Mouse (Mus musculus): ENCODE results near the gene Gsta4.
"Not testable (repeated sequence)": the region's sequence is repeated elsewhere in the genome, so short reads cannot be mapped to it uniquely, and the experiment has no call there.

Gene Gsta4

DNA sequence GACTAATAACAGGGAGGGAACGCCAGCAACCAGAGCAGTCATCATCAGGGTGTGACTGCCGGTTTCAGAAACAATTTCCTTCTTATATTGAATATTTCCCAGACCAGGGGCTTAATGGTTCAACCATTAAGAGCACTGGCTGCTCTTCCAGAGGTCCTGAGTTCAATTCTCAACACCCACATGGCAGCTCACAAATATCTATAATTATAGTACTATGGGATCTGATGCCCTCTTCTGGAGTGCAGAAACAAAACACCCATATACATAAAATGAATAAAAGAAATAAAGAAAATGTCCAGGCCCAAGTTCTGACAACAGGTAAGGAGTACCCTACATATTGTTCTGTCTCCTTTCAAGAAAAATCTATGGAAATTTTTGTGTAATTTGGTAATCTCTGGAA is 3.5 kb upstream of the Gsta4 start:
- DNase-seq (ENCODE audit: low spot score): no peak

DNA sequence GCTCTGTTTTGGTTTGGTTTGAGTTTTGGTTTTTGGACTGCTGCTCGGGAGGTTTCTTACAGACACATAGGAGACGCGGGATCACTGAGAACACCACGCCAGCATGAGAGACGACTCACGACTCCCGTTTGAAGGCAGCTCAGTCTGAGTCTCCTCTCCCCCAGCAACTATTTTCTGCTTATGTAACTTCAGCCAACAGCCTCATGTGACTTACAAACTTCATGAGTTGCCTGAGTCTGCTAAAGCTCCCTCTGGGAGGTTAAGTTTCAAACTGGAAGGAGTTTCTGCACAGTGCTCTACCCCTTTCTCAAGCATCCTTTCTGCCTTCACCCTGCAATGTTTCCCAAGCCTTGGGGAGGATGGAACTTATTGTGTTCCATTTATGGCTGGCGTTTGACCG is 3.1 kb downstream of the Gsta4 start:
- DNase-seq (ENCODE audit: low spot score): no peak

DNA sequence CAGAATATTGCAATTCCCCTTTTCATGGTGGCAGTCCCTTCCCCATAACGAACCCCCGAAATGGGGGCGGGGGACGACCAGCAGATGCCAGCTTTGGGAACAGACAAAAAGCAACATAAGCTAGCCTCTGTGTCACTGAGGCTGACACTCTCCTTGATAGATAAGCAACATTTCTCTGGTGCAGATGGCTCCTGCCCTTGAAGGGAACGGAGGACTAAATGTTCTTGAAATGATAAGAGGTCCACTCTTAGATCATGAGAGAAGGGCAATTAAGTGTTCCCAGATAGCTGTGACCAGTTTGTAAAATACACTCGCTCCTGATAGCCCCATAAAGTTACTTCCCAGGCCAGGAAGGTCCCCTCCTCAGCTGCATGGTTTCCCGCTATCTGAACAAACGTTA is 6.3 kb downstream of the Gsta4 start:
- DNase-seq (ENCODE audit: low spot score): no peak

DNA sequence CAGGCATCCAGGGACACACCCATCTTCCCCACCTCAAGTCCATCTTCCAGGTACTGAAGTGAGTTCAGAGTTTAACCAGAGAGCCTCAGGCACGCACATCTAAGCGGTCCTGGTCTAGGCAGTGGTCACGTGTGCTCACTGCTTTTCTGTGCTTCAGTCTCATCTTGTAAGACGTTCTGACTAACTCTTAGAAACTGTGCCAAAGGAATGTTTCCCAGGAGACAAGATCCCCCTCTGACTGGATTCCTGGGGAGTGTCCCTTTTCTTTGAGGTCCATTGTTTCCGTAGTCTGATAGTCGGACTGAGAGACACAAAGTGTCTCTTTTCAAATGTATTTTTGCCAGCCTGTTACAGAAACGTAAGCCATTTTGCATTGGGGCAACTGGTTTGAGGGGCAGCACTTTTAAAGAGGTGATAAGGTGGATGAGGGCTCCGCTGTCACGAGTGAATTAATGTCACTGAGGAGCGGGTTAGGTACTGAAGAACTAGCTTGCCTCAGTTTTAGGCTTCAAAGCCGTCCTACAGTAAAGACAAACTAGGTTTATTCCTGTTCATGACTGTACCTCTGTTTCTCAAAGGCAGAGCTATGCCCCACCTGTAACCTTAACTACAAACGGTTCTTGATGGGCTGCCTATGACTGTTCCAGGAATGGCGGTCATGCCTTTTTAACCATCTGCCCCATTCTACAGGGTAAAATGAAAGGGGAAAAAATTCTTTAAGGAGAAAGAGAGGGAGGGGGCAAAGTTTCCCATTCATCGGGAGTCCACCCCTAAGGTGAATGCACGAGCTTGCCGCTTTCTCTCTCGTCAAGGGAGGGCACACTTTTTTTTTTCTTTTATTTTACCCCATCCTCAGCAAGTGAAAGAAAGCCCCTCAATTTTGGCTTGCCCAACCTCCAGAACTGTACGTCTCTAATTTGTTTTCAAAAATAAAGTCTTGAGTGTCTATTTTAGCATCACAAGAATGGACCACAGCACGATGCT is 8.4 kb downstream of the Gsta4 start:
- no peak for DNase-seq (ENCODE audit: low spot score)

DNA sequence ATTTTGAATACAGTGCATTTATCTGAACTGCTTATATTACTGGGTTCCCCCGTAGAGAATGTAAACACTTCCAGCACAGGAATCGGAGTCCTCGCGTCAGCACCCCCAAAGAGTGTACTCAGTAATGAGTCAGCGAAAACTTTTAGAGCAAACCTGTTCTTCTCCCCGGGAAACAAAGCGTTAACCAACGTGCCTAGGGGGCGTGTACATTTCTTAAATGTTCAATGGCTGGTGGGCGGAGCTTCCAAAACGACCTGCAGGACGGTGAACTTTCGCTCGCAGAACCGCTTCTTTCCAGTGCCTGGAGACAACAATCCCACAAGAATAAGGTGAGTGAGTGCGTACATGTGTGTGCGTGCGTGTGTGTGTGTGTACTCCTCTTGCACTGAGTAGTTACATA is 9.2 kb downstream of the Gsta4 start:
- no peak for DNase-seq (ENCODE audit: low spot score)

DNA sequence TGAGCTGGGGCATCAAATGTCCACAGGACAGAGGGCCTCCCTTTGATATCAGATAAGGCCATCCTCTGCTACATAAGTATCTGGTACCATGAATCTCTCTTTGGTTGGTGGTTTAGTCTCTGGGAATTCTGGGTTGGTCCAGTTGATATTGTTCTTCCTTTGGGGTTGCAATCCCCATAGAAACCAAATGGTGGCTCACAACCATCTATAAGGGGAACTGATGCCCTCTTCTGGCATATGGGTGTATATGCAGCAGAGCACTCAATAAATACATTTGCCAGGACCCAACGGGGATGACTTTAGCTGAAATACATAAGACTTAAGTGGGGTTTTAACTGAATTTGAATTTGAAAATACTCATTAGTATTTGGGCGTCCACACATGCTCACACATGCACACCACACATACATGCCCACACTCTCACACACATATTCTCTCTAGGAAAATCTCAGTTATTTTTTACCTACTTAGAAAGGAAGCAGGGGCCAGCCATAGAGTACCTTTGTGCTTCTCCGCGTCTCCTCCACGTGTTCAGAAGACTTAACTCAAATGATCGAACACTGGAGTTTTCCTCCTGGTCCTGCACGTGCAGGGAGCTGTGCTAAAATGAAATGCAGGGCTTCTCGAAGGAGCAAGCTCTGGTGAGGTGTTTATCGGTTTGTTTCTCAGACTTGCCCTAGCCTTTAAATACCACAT is 11.5 kb downstream of the Gsta4 start:
- DNase-seq (ENCODE audit: low spot score): no peak

DNA sequence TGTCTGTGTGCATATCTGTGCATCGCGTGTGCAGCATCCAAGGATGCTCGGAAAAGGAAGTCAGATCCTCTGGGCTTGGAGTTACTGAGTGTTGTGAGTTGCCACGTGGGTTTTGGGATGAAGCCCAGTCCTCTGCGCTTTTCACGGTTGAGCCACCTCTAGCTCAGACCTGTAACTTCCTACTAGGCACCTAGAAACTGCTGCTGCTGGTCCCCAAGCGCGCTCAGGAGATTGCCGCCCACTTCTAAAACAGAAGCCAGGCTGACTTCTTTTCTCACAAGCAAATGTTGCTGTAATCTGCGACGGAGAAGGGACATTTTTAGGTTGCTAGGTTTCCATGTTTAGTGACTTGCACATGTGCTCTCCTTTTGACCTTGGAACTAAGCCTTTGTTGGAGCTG is 12.5 kb downstream of the Gsta4 start:
- DNase-seq (ENCODE audit: low spot score): no peak

DNA sequence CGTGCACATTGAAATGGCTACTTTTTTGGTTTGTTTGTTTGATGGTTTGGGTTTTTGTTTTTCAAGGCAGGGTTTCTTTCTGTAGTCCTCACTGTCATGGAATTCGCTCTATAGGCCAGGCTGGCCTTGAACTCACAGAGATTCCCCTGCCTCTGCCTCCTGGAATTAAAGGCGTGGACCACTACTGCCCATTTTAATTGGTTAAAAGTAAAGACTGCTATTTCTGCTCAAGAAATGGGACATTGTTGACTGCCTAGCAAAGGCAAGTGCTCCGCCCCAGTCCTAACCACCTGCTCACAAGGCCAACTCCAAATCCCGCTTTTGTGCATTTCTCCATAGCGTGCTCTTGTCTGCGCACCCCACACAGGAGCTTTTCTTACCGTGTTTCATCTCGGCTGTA is 15.2 kb downstream of the Gsta4 start:
- DNase-seq (ENCODE audit: low spot score): no peak

DNA sequence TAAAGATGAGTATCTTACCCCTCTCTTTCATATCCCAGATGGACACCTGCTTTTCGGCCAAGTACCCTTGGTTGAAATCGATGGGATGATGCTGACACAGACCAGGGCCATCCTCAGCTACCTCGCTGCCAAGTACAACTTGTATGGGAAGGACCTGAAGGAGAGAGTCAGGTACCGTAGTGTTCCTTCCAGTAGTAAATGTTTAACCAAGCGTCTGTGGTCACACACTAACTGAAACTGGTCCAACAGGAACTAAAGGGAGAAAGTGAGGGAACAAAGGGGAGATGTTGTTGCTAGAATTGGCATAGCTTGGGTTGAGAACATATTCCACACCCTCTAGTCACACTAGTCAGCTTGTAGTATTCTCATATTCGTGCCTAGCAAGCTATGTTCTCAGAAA is 21.6 kb downstream of the Gsta4 start:
- DNase-seq (ENCODE audit: low spot score): no peak

DNA sequence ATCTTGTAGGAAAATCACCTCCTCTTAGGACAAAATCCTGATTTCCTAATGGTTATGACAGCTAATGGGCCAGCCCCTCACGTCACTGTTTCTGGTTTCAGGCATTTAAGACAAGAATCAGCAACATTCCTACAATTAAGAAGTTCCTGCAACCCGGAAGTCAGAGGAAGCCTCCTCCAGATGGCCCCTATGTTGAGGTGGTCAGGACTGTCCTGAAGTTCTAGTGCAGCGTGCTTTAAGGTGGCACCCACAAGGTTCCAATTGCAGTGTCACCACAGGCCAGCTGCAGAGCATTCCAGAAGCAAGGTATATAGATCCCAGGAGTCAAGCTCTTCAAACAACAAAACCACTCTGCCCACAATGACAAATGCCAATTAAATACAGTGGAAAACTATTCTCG is 26.4 kb downstream of the Gsta4 start:
- DNase-seq (ENCODE audit: low spot score): no peak

DNA sequence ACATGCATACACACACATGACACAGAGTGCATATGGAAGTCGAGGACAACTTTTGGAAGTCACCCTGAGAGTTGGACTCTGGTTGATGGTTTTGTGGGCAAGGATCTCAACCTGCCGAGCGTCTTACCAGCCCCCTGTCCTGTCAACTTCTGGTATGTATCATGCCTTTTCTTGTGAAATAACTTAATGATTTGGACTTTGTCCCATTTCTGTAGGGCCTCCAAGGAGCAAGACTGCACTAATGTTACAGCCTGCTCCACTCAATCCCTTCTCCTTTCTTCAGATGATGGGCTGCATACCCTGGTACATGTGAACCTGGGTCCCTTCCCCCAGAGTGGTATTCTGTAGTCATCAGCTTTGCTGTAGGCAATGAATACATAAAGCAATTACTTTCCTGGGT is 27.5 kb downstream of the Gsta4 start:
- DNase-seq (ENCODE audit: low spot score): no peak

DNA sequence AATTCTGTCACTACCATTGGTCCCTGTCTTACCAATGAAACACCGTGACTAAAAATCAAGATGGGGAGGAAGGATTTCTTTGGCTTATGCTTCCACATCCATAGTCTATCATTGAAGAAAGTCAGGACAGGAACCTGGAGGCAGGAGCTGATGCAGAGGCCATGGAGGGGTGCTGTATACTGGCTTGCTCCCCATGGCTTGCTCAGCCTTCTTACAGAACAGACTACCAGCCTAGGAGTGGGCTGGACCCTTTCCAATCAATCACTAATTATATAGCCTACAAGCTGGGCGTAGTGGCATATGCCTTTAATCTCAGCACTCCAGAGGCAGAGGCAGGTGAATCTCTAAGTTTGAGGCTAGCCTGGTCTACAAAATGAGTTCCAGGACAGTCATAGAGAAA is 28.2 kb downstream of the Gsta4 start:
- DNase-seq (ENCODE audit: low spot score): no peak

DNA sequence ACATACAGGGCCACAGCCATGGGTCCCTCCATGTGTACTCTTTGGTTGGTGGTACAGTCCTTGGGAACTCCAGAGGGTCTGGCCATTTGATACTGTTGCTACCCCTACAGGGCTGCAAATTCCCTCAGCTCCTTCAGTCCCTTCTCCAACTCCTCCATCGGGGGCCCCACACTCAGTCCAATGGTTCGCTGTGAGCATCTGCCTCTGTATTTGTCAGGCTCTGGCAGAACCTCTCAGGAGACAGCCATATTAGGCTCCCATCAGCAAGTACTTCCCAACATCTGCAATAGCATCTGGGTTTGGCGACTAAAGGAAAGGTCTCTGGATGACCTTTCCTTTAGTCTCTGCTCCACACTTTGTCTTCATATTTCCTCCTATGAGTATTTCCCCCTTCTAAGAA is 28.9 kb downstream of the Gsta4 start:
- no peak for DNase-seq (ENCODE audit: low spot score)

DNA sequence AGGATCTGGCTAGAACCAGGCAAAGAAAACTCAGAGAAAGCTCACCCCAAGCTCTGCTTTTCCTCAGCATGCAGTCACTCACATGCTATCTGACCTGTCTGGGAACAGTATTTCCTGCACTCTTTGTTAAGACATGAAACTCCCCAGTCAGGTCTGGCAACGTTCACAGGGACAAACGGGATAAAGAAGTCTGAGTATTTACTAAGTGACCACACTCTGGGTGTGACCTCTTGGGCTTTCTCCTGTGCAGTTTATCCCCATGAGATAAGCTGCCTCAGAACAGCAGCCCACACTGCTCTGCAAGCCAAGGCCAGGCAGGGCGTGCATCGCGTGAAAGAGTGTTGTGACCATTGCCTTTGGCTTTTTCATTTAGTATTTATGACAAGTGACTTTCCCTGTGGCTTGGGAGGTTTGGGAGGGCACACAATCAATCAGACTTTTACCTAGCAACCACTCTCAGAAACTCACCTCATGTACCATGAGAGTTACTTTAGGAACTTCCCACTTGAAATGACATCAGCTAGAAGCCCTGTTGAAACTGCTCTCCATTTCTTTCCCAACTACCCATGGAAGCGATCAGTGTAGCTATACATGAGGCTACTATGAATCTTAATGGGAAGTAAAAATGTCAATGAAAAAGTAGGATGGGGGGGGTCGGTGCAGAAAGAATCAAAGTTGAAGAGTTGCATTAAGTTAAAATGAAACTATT is 29.9 kb downstream of the Gsta4 start:
- DNase-seq (ENCODE audit: low spot score): no peak

DNA sequence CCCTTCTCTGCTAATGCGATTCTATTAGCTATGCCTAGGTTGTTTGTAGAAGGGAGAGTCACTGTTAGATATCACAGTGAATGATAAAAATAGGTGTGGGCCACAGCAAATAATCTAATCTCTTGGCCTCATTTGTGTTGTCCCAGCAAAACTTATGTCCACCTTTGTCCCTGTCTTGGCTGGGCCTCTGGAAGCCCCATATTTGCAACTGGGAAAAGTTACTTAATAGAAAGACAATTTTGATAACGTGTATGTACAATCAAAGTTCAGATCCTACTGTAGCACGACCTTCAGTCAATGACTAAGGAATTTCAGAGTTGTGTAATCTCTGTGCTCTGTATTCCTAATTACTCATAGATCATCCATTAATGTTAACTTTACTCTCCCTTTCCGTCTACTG is 34.5 kb downstream of the Gsta4 start:
- DNase-seq (ENCODE audit: low spot score): no peak

DNA sequence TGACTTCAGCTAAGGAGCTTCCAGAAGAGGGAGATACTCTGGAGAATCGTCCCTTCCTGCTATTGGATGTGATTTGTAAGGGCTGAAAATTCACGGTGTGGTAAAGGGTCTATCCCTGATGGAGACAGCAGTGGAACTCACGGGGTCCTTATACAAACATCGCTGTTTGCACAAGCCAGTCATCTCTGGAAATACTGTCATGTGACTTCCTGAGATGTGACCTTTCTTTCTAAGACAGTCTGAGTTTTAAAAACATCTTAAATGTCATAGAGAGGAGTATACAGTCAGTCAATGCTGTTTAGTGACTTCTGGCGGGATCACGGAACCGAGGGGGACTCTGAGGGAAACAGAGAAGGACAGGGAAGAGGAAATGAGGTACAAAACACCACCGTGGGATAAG is 40.0 kb downstream of the Gsta4 start:
- DNase-seq (ENCODE audit: low spot score): no peak

DNA sequence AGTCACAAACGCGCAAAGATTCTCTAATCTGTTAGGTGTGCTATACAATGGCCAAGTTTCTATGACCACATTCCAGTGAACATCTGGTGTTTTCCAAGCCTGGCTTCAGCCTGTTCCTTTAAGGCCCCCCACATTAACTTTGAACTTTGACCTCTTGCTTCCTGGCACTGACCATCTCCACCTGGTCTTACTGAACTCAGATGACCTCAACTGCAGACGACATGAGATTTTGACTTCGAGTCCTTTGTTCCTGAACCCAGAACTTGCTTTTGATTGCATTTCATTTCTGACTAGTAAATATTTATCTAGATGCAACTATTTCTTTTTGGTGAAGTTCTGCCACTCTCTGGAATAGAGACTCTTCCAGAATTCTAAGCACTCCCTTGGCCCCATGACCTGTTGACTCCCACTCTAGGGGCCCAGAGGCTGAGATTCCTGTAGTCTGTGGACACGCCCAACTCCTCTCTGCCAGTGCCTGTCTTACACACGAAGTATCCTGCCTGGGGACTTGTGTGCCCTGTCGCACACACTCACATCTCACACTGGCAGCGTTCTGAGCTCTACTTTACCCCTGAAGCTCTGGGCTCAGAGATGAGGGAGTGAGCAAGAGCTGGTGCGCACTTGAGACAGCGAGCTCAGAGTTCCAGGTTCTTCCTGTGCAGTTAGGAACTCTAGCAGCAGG is 40.8 kb downstream of the Gsta4 start:
- DNase-seq (ENCODE audit: low spot score): no peak

DNA sequence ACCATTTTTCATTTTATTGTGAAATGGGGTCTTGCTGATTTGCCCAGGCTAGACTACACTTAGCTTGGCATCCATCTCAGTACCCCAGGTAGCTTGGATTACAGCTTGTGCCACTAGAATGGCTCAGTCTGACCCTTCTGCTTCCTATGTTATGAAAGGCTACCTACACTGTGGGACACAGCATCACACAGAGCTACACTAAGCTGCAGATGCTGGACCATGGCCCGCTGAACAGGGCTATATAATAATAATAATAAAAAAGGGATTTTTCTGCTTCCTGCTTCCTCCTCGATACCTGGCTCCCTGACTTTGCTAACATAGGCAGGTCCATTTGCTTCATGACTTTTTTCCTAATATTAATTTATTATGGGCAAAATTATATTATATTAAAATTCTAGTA is 41.8 kb downstream of the Gsta4 start:
- DNase-seq (ENCODE audit: low spot score): no peak

DNA sequence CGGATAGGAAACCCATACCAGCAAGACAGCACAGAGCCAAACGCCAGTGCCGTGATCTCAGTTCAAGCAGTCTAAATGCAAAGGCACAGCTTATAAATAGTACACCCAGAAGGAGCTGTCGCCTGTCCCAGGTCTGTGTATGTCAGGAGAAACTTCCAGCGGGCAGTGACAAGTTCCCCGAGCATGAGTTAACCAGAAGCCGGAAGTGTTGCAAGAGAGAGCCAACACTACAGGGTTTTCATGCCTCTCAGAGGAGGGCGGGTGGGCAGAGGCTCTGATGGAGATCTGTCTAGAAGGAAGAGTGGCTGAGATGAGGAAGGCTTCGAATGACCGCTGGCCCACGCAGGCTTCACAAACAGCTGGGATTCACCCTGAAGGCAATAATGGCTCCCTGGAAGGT is 42.7 kb downstream of the Gsta4 start:
- DNase-seq (ENCODE audit: low spot score): no peak

DNA sequence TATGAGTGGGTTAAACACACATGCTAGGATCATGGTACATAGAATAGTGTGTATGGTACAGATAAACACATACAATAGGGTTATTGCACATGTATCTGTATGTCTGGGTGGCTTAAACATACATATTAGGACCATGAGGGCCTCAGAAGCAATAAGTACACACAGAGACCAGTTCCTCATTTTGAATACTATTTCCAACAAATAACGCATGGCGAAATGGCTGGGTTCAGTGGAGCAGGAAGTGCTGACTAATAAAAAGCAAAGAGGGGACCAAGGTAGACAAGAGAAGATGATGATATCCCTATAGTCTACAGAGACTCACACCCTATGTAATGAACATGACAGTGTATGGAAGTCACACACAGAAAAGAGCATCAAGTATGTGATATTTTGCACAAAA is 45.5 kb downstream of the Gsta4 start:
- DNase-seq (ENCODE audit: low spot score): no peak

DNA sequence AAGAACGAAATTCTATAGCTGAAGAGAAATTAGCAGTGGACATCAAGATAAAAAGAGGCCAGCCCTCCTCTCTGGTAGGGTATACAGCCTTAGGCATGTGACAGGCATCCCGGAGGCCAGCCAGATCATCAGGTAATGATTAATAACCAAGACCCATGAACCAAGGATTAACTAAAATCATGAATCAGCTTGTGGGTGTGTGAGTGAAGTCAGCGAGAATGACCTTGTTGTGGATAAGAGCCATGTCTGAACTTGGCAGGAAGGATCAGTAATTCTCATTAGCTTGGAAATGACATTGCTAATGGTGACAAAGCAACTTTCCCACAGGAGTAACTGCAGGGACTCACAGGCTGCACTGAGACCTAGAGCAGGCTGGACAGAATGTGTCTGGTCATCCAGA is 47.1 kb downstream of the Gsta4 start:
- DNase-seq (ENCODE audit: low spot score): not testable (repeated sequence)

DNA sequence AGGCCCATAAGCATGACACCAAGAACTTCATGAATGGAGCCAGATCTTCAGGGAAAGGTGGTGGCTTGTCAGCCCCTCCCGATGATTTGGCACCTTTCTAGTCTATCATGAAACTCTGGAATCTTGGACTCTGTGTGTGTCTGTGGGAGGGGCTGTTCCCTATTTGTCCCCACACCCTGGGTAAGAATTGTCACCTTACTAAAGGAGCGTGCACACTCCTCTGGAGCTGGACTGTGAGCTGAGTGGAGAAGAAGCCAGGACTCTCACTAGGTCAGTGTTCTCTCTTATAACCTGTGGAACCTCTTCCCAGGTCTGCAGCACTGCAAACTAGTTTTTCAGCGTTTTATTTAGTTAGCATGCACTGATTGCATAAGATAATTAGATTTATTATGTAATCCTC is 47.9 kb downstream of the Gsta4 start, which contains the start of gene Gsta1:
Gene Gsta1, plus strand, starts transcription at position 196 of the 400 bp plus-strand sequence.
- DNase-seq (ENCODE audit: low spot score): not testable (repeated sequence)

Measured in urinary bladder, postnatal 10 days (tissue).